Mouse (Mus musculus): ENCODE results near the gene Eif3g. TPM values are rescaled to one million over a fixed set of nuclear protein-coding genes. Genes with fewer than 3 reads are reported as not detected.

The Eif3g gene
- total RNA-seq, 2 experiments from 2014 or later, result 97.0 to 102 TPM

DNA sequence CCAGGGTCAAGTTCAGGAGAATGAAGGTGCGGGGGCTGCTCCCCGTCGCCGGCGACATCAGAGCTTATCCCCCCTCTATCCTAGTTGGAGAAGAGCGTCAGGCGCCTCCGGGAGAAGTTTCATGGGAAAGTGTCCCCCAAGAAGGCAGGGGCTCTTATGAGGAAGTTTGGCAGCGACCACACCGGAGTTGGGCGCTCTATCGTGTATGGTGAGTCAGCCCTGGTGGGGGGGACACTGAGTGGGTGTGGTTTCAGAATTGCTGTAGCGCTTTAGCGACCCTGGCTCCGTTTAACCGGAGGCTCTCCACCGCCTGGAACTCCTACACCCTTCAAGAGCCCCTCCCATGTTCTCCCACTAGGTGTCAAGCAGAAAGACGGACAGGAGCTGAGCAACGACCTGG is 29.2 kb downstream of the Eif3g start:
- H3K4me3 ChIP-seq, result peak overlapping the region; percentile 76
- DNase-seq, result no peak
- TF ChIP-seq CTCF (IDR thresholded peaks at IDR 0.05), result no peak
- H3K27ac ChIP-seq, result peak overlapping the region; percentile 78
- intact Hi-C loops (cut with DNase I), result no loop called here

DNA sequence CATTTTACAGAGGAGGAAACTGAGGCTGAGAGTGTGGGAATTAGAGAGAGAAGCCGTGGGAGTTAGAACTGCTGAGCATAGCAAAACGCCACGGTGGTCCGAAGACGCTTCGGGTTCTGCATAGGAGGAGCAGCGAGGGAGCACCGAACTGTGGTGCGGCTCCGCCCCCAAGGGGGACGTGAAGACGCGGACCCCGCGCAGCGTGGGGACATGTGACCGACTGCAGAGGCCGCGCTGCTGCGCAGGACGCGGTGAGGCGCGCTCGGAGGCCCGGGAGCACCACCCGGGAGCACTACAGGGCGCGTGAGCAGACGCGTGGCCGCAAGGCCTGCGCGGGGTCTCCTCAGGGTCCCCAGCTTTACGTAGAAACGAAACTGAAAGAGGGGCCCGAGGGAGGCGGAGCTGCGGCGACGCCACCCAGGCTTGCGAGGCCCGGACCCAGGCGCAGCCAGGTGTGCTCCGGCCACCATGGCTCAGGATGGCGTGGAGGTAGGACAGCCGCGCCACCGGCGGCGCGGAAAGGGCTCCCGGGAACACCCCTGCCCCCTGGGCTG is 29.9 kb downstream of the Eif3g start, which contains the start of gene A230050P20Rik:
Gene A230050P20Rik (plus strand): TSS at position 195 of the 554 bp plus-strand sequence.
- Histone ChIP-seq H3K27ac (peak within 1 kb of the TSS; percentile 78), H3K4me3 (peak within 1 kb of the TSS; percentile 76)
- DNase-seq, result peak; percentile 67
- no peak for TF ChIP-seq CTCF (IDR thresholded peaks at IDR 0.05)
- intact Hi-C loops (cut with DNase I), result no loop called here

DNA sequence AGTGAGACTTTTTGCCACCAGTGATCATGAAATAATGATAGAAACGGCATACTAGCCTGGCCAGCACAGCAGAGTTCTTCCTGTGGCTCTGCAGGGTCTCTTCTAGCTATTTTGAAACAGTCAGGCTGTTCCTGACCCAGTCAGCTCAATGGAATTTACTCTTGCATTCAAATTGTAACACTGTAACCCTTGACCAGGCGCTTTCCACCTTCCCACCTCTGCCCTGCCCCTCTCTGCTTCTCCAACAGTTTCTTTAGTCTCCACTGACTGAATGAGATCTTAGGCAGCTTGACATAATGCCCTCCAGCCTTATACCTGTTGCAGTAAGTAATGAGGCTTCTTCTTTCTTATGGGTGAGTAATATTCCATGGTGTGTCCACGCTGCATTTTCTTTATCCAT is 31.5 kb downstream of the Eif3g start:
- Histone ChIP-seq H3K27ac (no peak overlapping the region), H3K4me3 (no peak overlapping the region)
- DNase-seq, result no peak
- no peak for TF ChIP-seq CTCF (IDR thresholded peaks at IDR 0.05)
- intact Hi-C loops (cut with DNase I), result no loop called here

DNA sequence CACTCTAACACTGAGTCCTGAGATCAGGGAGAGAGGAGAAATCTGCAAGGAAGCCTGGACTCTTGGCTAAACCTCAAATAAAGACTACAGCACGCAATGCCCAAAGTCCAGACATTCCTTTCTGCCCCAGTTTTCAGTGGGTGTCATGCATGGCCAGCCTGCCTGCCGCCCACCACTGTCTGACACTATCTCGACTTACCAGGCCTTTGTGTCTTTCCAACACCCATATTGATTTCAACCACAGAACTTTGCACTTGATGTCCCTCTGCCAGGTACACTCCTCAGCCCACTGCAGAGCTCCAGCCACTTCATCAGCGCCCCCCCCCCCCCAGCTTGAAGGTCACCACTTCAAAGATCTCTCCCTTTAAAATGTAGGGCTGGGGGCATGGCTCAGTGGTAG is 36.2 kb downstream of the Eif3g start:
- no peak for TF ChIP-seq CTCF (IDR thresholded peaks at IDR 0.05)
- no peak overlapping the region for H3K27ac ChIP-seq
- DNase-seq, result no peak
- intact Hi-C loops (cut with DNase I), result no loop called here
- H3K4me3 ChIP-seq, result no peak overlapping the region

DNA sequence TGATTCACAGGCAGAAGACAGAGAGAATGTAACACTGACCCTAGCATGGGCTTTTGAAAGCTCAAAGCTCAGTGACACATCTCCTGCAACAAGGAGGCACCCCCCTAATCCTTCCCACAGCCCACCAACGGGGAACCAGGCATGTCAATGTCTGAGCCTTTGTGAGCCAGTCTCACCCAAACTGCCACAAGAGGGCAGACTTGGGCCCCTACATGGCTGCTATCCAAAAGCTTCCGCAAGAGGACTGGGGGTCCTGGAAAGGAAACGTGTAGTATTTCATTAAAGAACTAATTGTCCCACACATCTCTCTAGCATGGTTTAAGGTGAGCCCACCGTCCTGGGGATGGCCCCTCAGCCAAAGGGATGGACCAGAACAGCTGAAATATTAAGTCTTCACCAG is 36.6 kb downstream of the Eif3g start:
- peak; percentile 37 for DNase-seq
- intact Hi-C loops (cut with DNase I), result no loop called here
- H3K4me3 ChIP-seq, result no peak overlapping the region
- H3K27ac ChIP-seq, result no peak overlapping the region
- peak; percentile 57 for TF ChIP-seq CTCF (IDR thresholded peaks at IDR 0.05)

DNA sequence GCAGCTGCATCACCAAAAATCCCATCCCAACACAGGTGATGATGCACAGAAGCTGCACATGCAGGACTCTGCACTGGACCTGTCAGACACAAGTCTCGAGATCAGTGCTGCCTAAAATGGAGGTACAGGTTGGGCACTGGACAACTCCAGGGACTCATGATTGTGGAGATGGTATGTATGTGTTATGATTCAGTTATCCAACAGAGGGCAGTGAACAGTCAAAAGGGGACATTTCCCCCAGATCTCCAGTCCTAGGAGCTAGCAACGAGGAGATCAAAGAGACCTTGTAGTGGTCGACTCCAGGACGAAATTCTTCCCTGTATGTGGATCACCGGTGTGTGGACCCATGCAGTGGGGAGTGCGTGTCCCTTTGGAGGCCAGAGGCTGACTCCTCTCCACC is 38.5 kb downstream of the Eif3g start:
- DNase-seq, result no peak
- Histone ChIP-seq H3K4me3 (no peak overlapping the region), H3K27ac (no peak overlapping the region)
- intact Hi-C loops (cut with DNase I), result no loop called here
- no peak for TF ChIP-seq CTCF (IDR thresholded peaks at IDR 0.05)

DNA sequence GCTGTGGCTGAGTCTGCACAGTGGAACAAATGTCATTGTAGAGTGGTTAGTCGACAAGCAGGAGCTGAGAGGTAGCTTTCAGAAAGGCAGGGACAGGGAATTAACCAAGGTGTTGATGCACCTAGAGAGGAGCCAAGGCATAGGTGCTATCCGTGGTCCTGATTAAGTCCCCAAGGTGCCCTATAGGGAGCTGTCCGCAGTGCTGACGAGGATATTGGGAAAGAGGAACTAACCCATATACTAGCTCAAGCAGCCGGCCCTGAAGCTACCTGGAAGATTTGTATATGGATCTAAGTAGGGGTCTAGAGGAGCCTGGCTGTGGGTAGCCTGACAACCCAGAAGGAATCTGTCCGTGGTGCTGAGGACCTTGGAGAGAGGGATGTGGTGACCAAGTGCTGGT is 41.3 kb downstream of the Eif3g start:
- peak; percentile 51 for DNase-seq
- intact Hi-C loops (cut with DNase I), result no loop called here
- Histone ChIP-seq H3K27ac (no peak overlapping the region), H3K4me3 (no peak overlapping the region)
- no peak for TF ChIP-seq CTCF (IDR thresholded peaks at IDR 0.05)

DNA sequence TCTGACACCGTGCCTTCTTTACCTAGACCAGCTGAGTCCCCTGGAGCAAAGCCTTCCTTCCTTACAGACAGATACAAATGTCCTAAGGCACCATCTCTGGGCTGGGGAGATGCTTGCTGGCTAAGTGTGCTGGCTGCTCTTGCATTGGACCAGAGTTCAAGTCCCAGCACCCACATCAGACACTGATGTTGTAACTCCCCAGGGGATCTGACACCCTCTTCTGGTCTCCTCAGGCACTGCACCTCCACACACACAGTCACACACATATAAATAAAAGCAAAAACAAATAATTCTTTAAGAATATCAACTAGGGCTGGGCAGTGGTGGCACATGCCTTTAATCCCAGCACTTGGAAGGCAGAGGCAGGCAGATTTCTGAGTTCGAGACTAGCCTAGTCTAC is 48.2 kb downstream of the Eif3g start:
- no peak overlapping the region for H3K4me3 ChIP-seq
- no peak for DNase-seq
- no peak overlapping the region for H3K27ac ChIP-seq
- TF ChIP-seq CTCF (IDR thresholded peaks at IDR 0.05), result no peak
- intact Hi-C loops (cut with DNase I), result no loop called here

Small RNA genes within 50 kb of the gene (microRNA-seq; reads per million reads assigned to microRNA genes)
- gene Mir7081, result not detected

Other genes starting within 250 kb of the Eif3g start
- gene Pin1, start 246.5 kb downstream of the Eif3g start, total RNA-seq (2021), result 10 to 100 TPM; 13.0 to 15.0 TPM
- gene Olfm2, start 152.3 kb downstream of the Eif3g start, total RNA-seq (2021), result under 1 TPM; 0.20 TPM
- gene Col5a3, start 83.6 kb downstream of the Eif3g start, total RNA-seq (2021), result 10 to 100 TPM; 12.8 to 22.5 TPM
- under 1 TPM in 1 of 2 experiments, not detected in 1; 0.56 TPM for gene Rdh8, start 80.1 kb downstream of the Eif3g start, total RNA-seq (2021)
- 1 to 10 TPM; 2.1 to 2.3 TPM for gene A230050P20Rik, start 30.0 kb downstream of the Eif3g start, total RNA-seq (2021)
- gene Angptl6, start 18.9 kb downstream of the Eif3g start, total RNA-seq (2021), result 1 to 10 TPM; 5.1 to 7.0 TPM
- gene Ppan, start 10.4 kb downstream of the Eif3g start, total RNA-seq (2021), result 1 to 10 TPM; 7.9 to 8.6 TPM
- gene Dnmt1, start 61.3 kb upstream of the Eif3g start, total RNA-seq (2021), result 1 to 10 TPM; 5.2 to 7.9 TPM
- 1 to 10 TPM; 2.0 to 2.3 TPM for gene S1pr2, start 78.2 kb upstream of the Eif3g start, total RNA-seq (2021)
- 10 to 100 TPM; 51.8 to 70.0 TPM for gene Mrpl4, start 104.1 kb upstream of the Eif3g start, total RNA-seq (2021)
- gene Icam1, start 117.4 kb upstream of the Eif3g start, total RNA-seq (2021), result 1 to 10 TPM; 1.7 to 1.9 TPM
- 1 to 10 TPM; 1.2 to 2.2 TPM for gene Icam4, start 130.8 kb upstream of the Eif3g start, total RNA-seq (2021)
- not detected for gene Icam5, start 133.4 kb upstream of the Eif3g start, total RNA-seq (2021)
- not detected for gene Zglp1, start 168.5 kb upstream of the Eif3g start, total RNA-seq (2021)
- gene Gm49373, start 174.5 kb upstream of the Eif3g start, total RNA-seq (2021), result under 1 TPM; 0.26 to 0.39 TPM
- gene Fdx1l, start 175.0 kb upstream of the Eif3g start, total RNA-seq (2021), result 10 to 100 TPM; 39.0 to 49.0 TPM
- gene Gm38431, start 193.4 kb upstream of the Eif3g start, total RNA-seq (2021), result 1 to 10 TPM; 1.2 to 1.6 TPM
- gene Raver1, start 193.4 kb upstream of the Eif3g start, total RNA-seq (2021), result 10 to 100 TPM; 17.1 to 19.5 TPM
- 1 to 10 TPM; 4.4 to 5.9 TPM for gene Tyk2, start 232.6 kb upstream of the Eif3g start, total RNA-seq (2021)